Mouse (Mus musculus) gastrocnemius, postnatal 14 days (tissue): ENCODE measurements around the gene Herc1. TPM values are rescaled to one million over a fixed set of nuclear protein-coding genes. Genes with fewer than 3 reads are reported as not detected.

Experiments
- DNase-seq: peaks from one replicate; pipeline ENCODE4 v3.0.0; 2021; ENCODE audit warnings: mixed read lengths
- intact Hi-C: fragments of 180-260 bp; cut with DNase I; formaldehyde crosslinking; loops from one replicate; pipeline ENCODE4 v1.15.1; 2025; ENCODE audit warnings: low total_unique reads
- total RNA-seq, 2 experiments: library from RNA; stranded (reverse); gene quantifications; 2 replicates each; pipeline ENCODE4 v1.2.3; 2021

Gene Herc1
- total RNA-seq, 2 experiments from 2014 or later, result 32.5 to 35.1 TPM

GRCm38 (mm10) chr9:66465087-66465486 is 114.8 kb downstream of the Herc1 start:
- intact Hi-C loops, result no loop called here
- DNase-seq, result no peak

- intact Hi-C loops, result no loop called here
- DNase-seq, result no peak
Observed at GRCm38 (mm10) chr9:66477785-66478184, 127.5 kb downstream of the Herc1 start.

- DNase-seq, result no peak
- intact Hi-C loops, result loop anchor here (10.0 kb wide), 1 partner anchor 49 kb away; no protein-coding TSS in a partner anchor
Observed at GRCm38 (mm10) chr9:66483429-66483828, 133.2 kb downstream of the Herc1 start.

DNA sequence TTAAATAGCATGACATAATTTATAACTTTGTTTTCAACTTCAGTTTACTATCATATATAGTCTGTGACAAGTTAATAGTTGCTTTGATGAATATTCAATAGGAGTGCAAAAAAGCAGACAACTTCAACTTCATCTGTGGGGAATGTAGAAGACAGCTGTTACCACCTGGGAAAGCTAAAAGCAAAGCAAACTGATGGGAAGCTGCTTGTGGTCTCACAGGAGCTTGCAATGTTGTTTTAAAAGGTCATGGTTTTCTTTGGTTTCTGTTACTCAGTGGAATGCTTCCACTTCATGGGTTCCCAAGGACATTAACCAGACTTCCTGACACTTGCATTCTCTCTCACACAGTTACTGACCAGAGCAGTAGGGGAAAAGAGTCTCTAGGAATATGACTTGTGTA is 138.5 kb downstream of the Herc1 start:
- DNase-seq, result no peak
- intact Hi-C loops, result loop anchor here (10.0 kb wide), 1 partner anchor 54 kb away; no protein-coding TSS in a partner anchor

- intact Hi-C loops, result no loop called here
- no peak for DNase-seq
Observed at GRCm38 (mm10) chr9:66492361-66492760, 142.1 kb downstream of the Herc1 start.

DNA sequence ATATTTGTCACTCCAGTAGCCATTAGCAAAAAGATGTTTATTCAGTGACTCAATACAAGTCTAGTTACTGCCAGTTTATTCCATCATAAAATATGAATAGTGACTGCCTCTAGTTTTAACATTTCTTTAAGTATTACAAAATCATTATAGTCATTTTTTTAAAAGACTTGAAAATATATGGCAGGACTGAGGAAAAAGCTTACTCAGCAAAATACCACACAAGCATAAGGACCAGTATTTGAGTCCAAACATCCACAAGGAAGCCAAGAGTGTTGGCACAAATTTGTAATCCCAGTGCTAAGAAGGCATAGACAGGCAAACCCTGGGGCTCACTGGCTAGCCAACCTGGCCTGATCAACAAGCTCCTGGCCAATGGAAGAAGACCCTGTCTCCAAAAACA is 143.7 kb downstream of the Herc1 start:
- intact Hi-C loops, result no loop called here
- no peak for DNase-seq

DNA sequence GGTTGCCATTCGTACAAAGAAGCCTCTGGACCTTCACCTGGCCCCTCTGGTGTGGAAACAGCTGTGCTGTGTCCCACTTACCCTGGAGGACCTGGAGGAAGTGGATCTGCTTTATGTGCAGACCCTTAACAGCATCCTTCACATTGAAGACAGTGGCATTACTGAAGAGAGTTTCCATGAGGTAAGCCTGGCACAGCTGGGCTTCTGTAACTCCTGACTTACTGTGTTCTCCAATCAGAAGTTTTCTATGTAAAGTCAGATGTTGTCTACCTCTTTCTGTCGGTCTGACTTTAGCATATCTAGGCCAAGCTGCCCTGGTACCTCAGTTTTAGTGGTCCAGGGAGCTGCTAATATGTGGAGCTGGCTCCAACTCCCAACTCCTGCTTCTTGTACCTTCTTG is 151.0 kb downstream of the Herc1 start:
- DNase-seq, result no peak
- intact Hi-C loops, result no loop called here

- intact Hi-C loops, result no loop called here
- DNase-seq, result no peak
Observed at GRCm38 (mm10) chr9:66503879-66504411, 153.7 kb downstream of the Herc1 start.

- DNase-seq, result no peak
- intact Hi-C loops, result no loop called here
Observed at GRCm38 (mm10) chr9:66504518-66504917, 154.3 kb downstream of the Herc1 start.

DNA sequence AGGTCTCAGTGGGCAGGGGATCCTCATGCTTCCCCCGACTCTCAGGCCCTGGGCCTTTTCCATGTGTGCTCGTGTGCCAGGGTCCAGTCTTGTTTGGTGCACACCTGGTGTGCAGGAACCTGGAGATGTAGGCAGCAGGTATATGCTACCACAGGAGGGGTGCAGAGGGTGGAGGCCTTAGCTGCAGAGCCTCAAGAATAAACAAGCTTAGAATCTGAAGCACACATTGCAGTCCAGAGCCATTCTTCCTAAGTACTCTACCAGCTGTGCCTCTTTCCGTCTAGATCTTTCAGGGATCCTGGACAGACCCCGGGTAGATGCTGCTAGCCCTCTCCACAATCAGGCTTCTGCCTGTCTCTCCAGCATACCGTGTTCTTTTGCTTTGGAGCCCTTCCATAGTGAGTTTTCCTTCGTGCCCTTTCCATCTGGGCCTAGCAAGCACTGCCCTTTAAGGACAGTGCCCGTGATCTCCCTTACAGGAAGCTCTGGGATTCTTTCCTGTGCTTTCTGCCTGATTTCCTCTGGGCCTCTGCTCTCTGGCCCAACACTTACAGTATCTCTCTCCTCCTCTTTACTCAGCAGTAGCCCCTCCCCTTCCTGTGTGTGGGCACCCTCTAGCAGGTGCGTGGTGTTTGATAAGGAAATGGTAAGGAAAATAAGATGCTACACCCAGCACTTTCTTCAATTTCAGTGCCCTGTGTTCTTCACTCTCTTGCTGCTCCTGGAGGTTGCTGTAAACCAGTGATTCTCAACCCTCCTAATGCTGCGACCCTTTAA is 155.1 kb downstream of the Herc1 start:
- DNase-seq, result no peak
- intact Hi-C loops, result no loop called here

DNA sequence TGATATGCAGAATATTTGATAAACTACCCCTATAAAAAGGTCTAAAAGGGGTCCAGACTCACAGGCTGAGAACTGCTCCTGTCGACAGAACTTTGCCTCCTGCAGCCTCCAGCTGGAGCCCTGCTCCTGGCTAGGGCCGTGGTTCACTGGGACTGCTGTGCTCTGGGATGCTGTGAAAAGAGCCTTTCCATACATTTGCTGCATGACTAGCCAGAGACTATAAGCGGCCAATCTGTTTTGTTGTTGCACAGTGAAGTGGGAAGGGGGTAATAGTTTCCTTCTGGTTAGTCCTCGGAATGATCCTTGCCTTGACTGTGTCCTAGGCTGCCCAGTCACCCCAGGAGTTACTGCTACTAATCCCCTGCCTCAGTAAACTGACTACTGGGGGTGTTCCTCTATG is 155.8 kb downstream of the Herc1 start:
- no peak for DNase-seq
- intact Hi-C loops, result no loop called here

- intact Hi-C loops, result no loop called here
- DNase-seq, result no peak
Observed at GRCm38 (mm10) chr9:66506424-66506823, 156.2 kb downstream of the Herc1 start.

DNA sequence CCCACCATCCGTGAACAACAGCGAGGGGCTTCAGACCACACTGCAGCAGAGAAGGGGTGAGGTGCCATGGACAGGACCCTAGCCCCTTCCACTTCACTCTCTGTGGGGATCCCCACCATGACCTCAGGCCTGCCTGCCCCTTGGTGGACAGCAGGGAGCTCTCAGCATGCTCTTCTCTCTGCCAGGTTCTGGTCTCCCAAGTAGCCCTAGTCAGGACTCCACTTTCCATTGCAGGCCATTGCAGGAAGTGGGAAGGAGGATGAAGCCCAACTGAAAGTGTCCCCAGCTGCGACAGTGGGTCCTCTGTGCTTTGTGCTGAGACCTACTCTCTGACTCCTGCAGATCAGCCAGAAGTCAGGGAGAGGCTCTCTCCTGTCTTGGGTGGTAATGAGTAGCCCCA is 157.4 kb downstream of the Herc1 start:
- intact Hi-C loops, result no loop called here
- no peak for DNase-seq

DNA sequence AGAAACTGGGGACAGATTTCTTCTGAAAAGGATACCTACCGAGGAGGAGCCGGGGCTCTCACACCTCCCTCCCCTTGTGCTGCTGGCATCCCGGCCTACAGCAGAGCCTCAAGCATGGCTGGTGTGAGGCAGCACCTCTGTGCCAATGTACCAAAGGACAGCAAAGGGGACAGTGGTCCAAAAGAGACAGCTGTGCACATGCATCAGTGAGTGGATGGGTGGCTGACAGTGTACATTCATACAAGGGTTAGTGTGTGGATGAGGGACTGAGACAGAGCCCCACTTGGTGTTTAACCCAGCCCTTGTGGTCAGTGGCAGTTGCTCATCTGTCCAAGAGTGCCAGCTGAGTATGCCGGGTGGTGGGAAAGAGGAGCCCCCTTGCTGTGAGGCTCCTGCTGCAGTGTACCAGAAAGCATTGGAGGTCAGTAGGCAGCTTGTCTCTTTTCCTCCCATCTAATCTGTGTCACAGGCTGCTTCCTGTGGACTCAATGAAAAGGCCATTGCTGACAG is 158.7 kb downstream of the Herc1 start:
- intact Hi-C loops, result no loop called here
- DNase-seq, result no peak

- intact Hi-C loops, result no loop called here
- no peak for DNase-seq
Observed at GRCm38 (mm10) chr9:66510351-66510841, 160.1 kb downstream of the Herc1 start.

GRCm38 (mm10) chr9:66510944-66511343 is 160.7 kb downstream of the Herc1 start:
- no peak for DNase-seq
- intact Hi-C loops, result no loop called here

DNA sequence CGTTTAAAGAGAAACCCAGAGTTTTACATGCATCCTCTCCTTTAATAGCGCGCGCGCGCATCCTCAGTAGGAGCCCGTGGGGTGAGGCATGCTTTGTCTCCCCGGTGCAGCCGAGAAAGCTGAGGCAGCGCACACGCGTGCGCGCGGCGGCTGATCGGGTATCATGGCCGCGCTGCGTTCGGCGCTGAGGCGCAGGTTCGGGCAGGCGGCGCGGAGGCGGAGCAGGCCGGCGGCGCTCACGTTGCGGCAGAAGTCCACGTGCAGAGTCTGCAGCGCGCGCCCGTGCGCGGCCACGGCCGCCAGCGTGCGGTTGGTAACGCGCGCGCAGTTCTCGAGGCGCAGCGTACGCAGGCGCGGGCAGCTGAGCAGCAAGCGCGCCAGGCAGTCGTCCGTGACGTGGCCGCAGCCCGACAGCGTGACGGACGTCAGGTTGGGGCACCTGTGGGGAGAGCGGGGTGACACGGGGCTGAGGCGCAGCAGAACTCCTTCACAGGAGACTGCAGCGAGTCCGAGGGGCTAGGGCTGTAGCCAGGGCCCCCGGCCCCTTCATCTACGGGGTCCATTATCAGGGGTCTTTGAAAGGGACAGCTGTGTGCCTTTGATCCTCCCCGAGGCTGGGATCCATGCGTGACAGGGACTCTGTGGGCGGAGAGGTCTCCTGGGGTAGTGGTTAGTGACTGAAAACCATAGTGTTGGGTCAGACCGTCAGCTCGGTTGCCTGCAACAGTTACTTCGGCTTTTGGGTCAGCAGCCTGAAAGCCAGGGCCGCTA is 161.5 kb downstream of the Herc1 start:
- peak; percentile 94 for DNase-seq
- intact Hi-C loops, result no loop called here

- intact Hi-C loops, result no loop called here
- peak; percentile 88 for DNase-seq
Observed at GRCm38 (mm10) chr9:66512351-66512671, 162.1 kb downstream of the Herc1 start.

- intact Hi-C loops, result no loop called here
- peak; percentile 18 for DNase-seq
Observed at GRCm38 (mm10) chr9:66513150-66513549, 162.9 kb downstream of the Herc1 start.

DNA sequence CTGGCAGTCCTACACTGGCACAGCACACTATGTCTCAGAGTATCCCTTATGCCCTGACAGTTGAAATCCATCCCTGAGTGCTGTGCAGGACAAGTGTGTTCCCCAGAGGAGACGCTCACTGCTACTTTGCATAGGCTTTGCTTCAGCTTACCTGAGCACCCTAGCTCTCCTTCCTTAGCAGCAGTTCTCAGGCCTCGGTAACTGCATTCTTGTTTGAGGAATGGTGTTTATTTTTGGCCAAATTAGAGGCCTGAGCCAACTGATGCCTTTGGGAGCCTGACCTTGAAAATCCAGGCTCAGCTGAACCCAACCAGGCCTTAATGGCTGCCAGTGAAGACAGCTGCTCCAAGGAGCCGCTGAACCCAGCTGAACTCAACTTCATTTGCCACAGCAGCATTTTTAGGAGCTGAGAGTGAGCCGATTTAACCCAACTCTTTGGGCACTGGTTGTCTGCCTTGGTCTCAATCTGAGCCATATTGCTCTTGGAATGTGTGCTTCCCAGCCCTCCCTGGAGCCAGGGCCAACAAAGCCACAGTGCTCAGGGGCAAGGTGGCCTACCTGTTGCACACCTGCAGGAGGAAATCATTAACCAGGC is 163.5 kb downstream of the Herc1 start:
- DNase-seq, result peak; percentile 40
- intact Hi-C loops, result no loop called here
